Mouse (Mus musculus) hindbrain, embryonic 16.5 days (tissue): ENCODE measurements around the gene Hmgcl. TPM values are rescaled to one million over a fixed set of nuclear protein-coding genes. Genes with fewer than 3 reads are reported as not detected.

Source experiments
- ATAC-seq: fragments of 200-750 bp; cut with Nextera tagmentation; 2 replicates; pipeline ENCODE4 v1.8.0; 2017; ENCODE audit warnings: moderate TSS enrichment, moderate library complexity
- H3K27ac ChIP-seq: fragments of 300-500 bp; sonication (generic); 2 replicates; pipeline ENCODE4 v1.5.1; 2014; ENCODE audit warnings: low read depth, mild to moderate bottlenecking, control low read depth, low read length, moderate library complexity
- H3K27me3 ChIP-seq: fragments of 300-500 bp; sonication (generic); replicated peaks from 2 replicates; pipeline ENCODE4 v1.6.1; 2014; ENCODE audit warnings: low read length; ENCODE audit not compliant: control insufficient read depth, insufficient read depth
- H3K36me3 ChIP-seq: fragments of 300-500 bp; sonication (generic); 2 replicates; pipeline ENCODE4 v1.6.1; 2014; ENCODE audit warnings: mild to moderate bottlenecking, low read length, moderate library complexity, mixed read lengths; ENCODE audit not compliant: control insufficient read depth, insufficient read depth
- H3K4me1 ChIP-seq: fragments of 300-500 bp; sonication (generic); 2 replicates; pipeline ENCODE4 v1.6.1; 2014; ENCODE audit warnings: low read depth, low read length; ENCODE audit not compliant: control insufficient read depth, insufficient read depth
- H3K4me2 ChIP-seq: fragments of 300-500 bp; sonication (generic); 2 replicates; pipeline ENCODE4 v1.6.1; 2014; ENCODE audit warnings: mild to moderate bottlenecking, low read length, control low read depth, moderate library complexity
- H3K4me3 ChIP-seq: fragments of 300-500 bp; sonication (generic); 2 replicates; pipeline ENCODE4 v1.5.1; 2014; ENCODE audit warnings: mild to moderate bottlenecking, low read length, control low read depth, moderate library complexity
- H3K9ac ChIP-seq: fragments of 300-500 bp; sonication (generic); 2 replicates; pipeline ENCODE4 v1.6.1; 2014; ENCODE audit warnings: low read depth, mild to moderate bottlenecking, control low read depth, low read length, moderate library complexity
- H3K9me3 ChIP-seq: fragments of 300-500 bp; sonication (generic); 2 replicates; pipeline ENCODE4 v1.6.1; 2014; ENCODE audit warnings: mild to moderate bottlenecking, low read length, moderate library complexity; ENCODE audit not compliant: control insufficient read depth
- WGBS: fragments of 180-500 bp; shearing (Covaris S2); extraction: QIAGEN DNeasy Blood & Tissue Kit; methylation state at CpG from one replicate; pipeline ENCODE4 v1.1.7; 2014; 5-methylcytosine and 5-hydroxymethylcytosine counted together
- polyA plus RNA-seq: library from polyadenylated mRNA; unstranded; fragments of >200 nt; fragmentation: Nextera tagmentation; extraction: Ambion mirVana; gene quantifications from 2 replicates; pipeline ENCODE4 v1.2.1, GENCODE M21; 2015

Gene Hmgcl
- polyA plus RNA-seq, result 64.7 and 66.8 TPM in 2 replicates

GRCm38 (mm10) chr4:135946278-135946658, at the start of gene Hmgcl:
Hmgcl (plus strand) TSS chr4:135946448.
- peak within 1 kb of the TSS; percentile 58 for H3K4me3 ChIP-seq
- peak within 1 kb of the TSS; percentile 84 for H3K4me2 ChIP-seq
- peak within 1 kb of the TSS; percentile 69 for H3K27ac ChIP-seq
- WGBS, result under 1% methylated on average over 23 of the region's 23 CpGs
- H3K4me1 ChIP-seq, result peaks cover 22% of the 10 kb centered on the region
- H3K9me3 ChIP-seq, result no peaks in the 10 kb centered on the region
- H3K27me3 ChIP-seq, result no peaks in the 10 kb centered on the region
- peak; percentile 93 for ATAC-seq
- peak within 1 kb of the TSS; percentile 82 for H3K9ac ChIP-seq
- peaks cover 3% of the 10 kb centered on the region for H3K36me3 ChIP-seq

- H3K4me2 ChIP-seq, result no peak overlapping the region
- H3K27ac ChIP-seq, result no peak overlapping the region
- H3K36me3 ChIP-seq, result no peaks in the 10 kb centered on the region
- no peaks in the 10 kb centered on the region for H3K9me3 ChIP-seq
- no peak overlapping the region for H3K9ac ChIP-seq
- no peak overlapping the region for H3K4me3 ChIP-seq
- WGBS, result 81% methylated on average over 8 of the region's 9 CpGs
- ATAC-seq, result no peak
- H3K4me1 ChIP-seq, result no peaks in the 10 kb centered on the region
- H3K27me3 ChIP-seq, result no peaks in the 10 kb centered on the region
Observed at GRCm38 (mm10) chr4:135898380-135899049, 47.7 kb upstream of the Hmgcl start.

DNA sequence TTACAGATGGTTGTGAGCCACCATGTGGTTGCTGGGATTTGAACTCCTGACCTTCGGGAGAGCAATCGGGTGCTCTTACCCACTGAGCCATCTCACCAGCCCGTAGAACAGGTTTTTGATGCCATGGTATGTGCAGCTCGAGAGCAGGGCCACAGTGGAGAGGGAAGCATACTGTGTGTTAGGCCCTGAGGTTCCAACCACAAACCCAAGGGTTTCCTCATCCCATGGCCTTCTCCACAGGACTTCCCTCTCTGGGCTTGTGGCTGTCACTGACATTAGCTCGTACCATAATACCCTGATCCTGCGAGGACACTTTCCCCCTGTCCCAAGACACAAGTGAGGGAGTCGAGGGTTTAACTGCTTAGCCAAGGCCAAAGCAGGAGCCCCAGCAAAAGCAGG, 47.2 kb upstream of the Hmgcl start:
- Histone ChIP-seq H3K4me2 (no peak overlapping the region), H3K4me1 (no peaks in the 10 kb centered on the region), H3K9me3 (no peaks in the 10 kb centered on the region), H3K27ac (no peak overlapping the region), H3K4me3 (no peak overlapping the region), H3K9ac (no peak overlapping the region), H3K36me3 (no peaks in the 10 kb centered on the region), H3K27me3 (no peaks in the 10 kb centered on the region)
- no peak for ATAC-seq
- 88% methylated on average over 7 of the region's 7 CpGs for WGBS

- no peaks in the 10 kb centered on the region for H3K27me3 ChIP-seq
- ATAC-seq, result no peak
- WGBS, result 81% methylated on average over 5 of the region's 5 CpGs
- H3K36me3 ChIP-seq, result no peaks in the 10 kb centered on the region
- no peak overlapping the region for H3K4me2 ChIP-seq
- H3K27ac ChIP-seq, result no peak overlapping the region
- no peak overlapping the region for H3K4me3 ChIP-seq
- no peaks in the 10 kb centered on the region for H3K9me3 ChIP-seq
- H3K4me1 ChIP-seq, result no peaks in the 10 kb centered on the region
- no peak overlapping the region for H3K9ac ChIP-seq
Observed at GRCm38 (mm10) chr4:135900008-135900407, 46.2 kb upstream of the Hmgcl start.

GRCm38 (mm10) chr4:135902606-135903242, 43.5 kb upstream of the Hmgcl start:
- Histone ChIP-seq H3K27ac (no peak overlapping the region), H3K36me3 (no peaks in the 10 kb centered on the region), H3K27me3 (no peaks in the 10 kb centered on the region), H3K9ac (no peak overlapping the region), H3K9me3 (no peaks in the 10 kb centered on the region), H3K4me1 (no peaks in the 10 kb centered on the region), H3K4me2 (no peak overlapping the region), H3K4me3 (no peak overlapping the region)
- no peak for ATAC-seq
- 91% methylated on average over 4 of the region's 4 CpGs for WGBS

DNA sequence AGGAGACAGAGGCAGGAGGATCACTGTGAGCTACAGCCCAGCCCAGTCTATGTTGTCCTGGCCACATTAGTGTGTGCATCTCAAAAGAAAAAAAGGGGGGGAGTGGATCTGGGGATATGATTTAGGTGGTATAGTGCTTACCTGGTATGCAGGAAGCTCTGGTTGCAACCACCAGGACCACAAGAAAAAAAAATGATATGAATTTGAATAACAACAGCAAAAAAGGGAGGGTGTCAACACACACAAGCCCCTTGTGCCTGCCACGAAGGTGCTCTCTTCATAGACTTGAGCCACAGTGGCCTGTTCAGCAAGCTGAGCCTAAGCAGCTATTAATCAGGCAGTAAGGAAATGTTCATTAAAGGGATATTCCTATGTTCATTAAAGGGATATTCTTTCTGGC, 41.4 kb upstream of the Hmgcl start:
- Histone ChIP-seq H3K36me3 (no peaks in the 10 kb centered on the region), H3K27me3 (no peaks in the 10 kb centered on the region), H3K9me3 (no peaks in the 10 kb centered on the region), H3K27ac (no peak overlapping the region), H3K4me2 (no peak overlapping the region), H3K9ac (no peak overlapping the region), H3K4me3 (no peak overlapping the region), H3K4me1 (no peaks in the 10 kb centered on the region)
- 47% methylated on average over 1 of the region's 1 CpGs for WGBS
- ATAC-seq, result no peak

DNA sequence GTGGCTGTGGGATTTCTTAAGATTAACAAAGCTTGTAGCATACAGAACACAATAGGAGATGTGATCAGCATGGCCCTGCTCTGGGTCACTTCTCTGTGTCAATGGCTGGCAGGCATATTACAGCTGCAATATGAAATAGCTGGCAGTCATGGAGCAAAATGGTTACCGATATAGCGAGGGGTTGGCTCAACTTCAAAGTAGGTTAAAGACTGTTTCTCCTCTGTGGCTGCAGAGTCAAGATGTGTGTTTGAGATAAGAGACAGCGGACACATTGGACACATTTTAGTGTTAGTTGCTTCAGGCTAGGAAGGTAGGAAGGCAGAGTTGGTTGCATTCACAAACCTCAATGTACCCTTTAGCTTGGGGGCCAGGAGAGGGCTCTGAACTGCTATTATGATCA, 39.6 kb upstream of the Hmgcl start:
- ATAC-seq, result no peak
- Histone ChIP-seq H3K9ac (no peak overlapping the region), H3K27ac (no peak overlapping the region), H3K27me3 (no peaks in the 10 kb centered on the region), H3K4me1 (no peaks in the 10 kb centered on the region), H3K4me2 (no peak overlapping the region), H3K36me3 (no peaks in the 10 kb centered on the region), H3K4me3 (no peak overlapping the region), H3K9me3 (no peaks in the 10 kb centered on the region)
- 89% methylated on average over 3 of the region's 3 CpGs for WGBS

GRCm38 (mm10) chr4:135909326-135910066, 36.8 kb upstream of the Hmgcl start:
- Histone ChIP-seq H3K4me3 (no peak overlapping the region), H3K4me1 (no peaks in the 10 kb centered on the region), H3K4me2 (no peak overlapping the region), H3K9me3 (no peaks in the 10 kb centered on the region), H3K36me3 (no peaks in the 10 kb centered on the region), H3K9ac (no peak overlapping the region), H3K27ac (no peak overlapping the region), H3K27me3 (no peaks in the 10 kb centered on the region)
- 78% methylated on average over 13 of the region's 13 CpGs for WGBS
- ATAC-seq, result no peak

- no peak for ATAC-seq
- Histone ChIP-seq H3K9ac (no peak overlapping the region), H3K27me3 (no peaks in the 10 kb centered on the region), H3K27ac (no peak overlapping the region), H3K9me3 (no peaks in the 10 kb centered on the region), H3K4me1 (no peaks in the 10 kb centered on the region), H3K4me2 (no peak overlapping the region), H3K36me3 (no peaks in the 10 kb centered on the region), H3K4me3 (no peak overlapping the region)
- 70% methylated on average over 7 of the region's 7 CpGs for WGBS
Observed at GRCm38 (mm10) chr4:135911531-135911930, 34.7 kb upstream of the Hmgcl start.
